Mouse (Mus musculus) cerebellum, adult 11-12 months (tissue): ENCODE results near the gene Serpinb6a.

Source experiments
- DNase-seq: peaks from one replicate; pipeline ENCODE4 v3.0.0; 2022

Gene Serpinb6a

GRCm38 (mm10) chr13:34002058-34003006 is at the start of gene Serpinb6a, which contains the start of gene Ripk1:
Serpinb6a (minus strand) TSS chr13:34002794.
Ripk1 (plus strand) TSS chr13:34002363.
- DNase-seq: peak; percentile 88

- DNase-seq: no peak
Observed at GRCm38 (mm10) chr13:34051692-34052091, 49.1 kb upstream of the Serpinb6a start.

GRCm38 (mm10) chr13:34050479-34050878 is 47.9 kb upstream of the Serpinb6a start:
- DNase-seq: no peak

- DNase-seq: no peak
Observed at GRCm38 (mm10) chr13:34047526-34047925, 44.9 kb upstream of the Serpinb6a start.

DNA sequence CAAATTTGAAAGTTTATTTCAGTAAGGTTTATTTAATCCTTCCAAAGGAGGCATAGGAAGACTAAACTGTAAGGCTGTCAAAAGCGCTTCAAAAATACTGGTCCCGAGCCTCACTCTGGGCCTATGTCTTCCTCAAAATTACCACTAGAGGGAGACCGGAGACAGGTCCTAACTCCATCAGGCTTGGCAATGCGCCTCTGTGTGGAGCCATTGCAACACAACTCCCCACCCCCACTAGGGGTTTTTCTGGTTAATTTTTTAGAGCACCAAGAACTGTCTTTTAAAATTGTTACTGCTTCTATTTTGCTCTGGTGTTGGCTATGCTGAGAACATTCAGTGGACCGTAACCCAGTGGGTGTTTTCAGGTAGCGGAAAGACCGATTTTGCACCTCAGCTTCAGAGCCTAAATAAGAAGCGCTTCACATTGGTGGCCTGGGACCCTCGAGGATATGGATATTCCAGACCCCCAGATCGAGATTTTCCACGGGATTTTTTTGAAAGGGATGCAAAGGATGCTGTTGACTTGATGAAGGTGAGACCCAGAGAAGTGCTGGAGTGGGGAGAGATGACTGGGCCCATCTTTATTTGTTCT is 43.9 kb upstream of the Serpinb6a start:
- peak; percentile 71 for DNase-seq

DNA sequence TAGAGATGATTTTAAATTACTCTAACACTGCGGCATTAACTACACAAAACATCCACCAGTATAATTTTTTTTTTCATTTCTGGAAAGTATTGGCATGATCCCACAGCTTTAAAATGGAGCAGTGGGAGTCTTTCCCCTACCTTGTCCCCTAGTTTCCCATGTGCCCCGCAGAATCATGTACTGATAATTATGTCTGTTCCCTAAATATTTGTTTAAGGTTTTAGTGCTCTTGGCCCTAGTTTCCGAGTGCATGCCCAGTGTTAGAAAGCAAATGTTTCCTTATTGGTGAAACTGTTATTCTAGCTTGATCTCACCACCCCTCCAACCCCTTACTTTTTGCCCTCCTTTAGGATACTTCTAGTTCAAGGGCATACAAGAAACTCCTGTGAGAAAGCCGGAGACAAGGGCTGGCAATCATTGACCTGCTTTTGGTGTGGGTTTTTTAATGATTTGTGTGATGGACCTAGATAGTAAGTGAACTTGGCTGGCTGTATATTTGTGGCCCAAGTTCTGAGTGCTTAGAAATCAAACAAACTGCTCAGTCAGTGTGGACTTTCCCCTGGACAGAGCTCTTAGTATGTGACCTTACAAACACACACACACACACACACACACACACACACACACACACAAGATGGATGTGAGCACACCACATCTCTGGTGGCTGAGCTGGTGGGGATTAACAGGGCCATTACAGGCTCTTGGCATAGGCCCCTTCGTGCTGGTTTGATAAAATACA is 43.1 kb upstream of the Serpinb6a start:
- DNase-seq: no peak

- DNase-seq: no peak
Observed at GRCm38 (mm10) chr13:34043716-34044393, 41.3 kb upstream of the Serpinb6a start.

GRCm38 (mm10) chr13:34040091-34040490 is 37.5 kb upstream of the Serpinb6a start:
- DNase-seq: no peak

DNA sequence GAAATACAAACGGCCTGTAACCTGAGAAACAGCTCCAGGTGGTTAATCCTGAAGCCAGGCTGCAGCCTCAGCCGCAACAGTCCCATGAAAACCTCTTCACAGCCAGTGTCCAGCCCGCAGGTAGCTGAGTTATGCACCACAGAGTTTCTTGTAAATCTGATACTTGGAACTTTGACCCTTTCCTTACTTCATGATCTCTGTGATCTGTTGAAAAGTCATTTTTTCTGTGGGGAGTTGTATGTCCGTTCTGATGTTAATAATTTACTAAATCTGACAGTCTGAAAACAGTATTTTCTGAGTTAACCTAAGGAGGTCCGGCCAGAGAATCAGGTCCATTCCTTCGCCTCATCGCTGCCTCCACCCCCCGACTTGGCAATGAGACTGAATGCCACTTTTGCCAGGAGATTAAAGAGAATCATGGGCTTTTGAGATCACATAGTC is 36.3 kb upstream of the Serpinb6a start:
- DNase-seq: no peak

- DNase-seq: no peak
Observed at GRCm38 (mm10) chr13:34038056-34038432, 35.5 kb upstream of the Serpinb6a start.

DNA sequence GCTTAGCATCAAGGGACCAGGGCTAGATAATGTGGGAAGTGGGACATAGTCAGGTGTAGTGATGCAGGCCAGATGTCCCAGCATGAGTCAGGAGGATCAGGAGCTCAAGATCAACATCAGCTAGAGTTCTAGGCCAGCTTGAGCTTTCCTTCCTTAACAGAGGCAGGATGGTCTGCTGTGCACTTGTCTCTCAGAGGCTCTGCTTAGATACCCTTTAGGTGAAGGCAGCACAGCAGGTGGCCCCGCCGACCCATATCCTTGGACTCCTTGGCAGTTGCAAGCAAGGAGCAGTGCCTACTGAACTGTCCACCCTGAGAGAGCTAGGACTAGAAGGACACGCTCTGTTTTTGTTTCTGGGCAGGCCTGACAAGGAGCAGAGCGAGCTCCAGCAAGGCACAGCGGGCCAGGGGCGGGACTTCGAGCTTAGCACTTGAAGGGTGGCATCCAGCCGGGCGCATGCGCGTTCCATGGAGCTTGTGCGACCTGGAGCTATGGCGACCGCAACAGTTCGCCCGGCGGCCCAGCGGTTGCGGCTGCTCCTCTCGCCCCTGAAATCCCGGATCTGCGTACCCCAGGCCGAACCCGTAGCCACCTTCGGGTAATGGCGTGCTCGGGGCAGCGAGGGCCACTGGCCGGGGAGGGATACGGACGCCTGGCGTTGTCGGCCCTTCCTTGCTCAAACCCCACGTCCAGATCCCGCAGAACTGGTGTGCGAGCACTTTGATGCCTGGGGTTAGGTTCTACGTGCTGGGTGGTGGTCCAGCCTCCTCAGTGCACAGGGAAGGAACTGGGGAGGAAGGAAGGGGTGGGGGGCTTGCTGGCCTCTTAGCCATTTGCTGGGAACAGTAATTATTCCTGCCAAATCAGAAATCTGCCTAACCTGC is 34.8 kb upstream of the Serpinb6a start, which contains the start of gene Bphl:
Gene Bphl, plus strand, starts transcription at position 426 of the 884 bp plus-strand sequence.
- peak; percentile 96 for DNase-seq

DNA sequence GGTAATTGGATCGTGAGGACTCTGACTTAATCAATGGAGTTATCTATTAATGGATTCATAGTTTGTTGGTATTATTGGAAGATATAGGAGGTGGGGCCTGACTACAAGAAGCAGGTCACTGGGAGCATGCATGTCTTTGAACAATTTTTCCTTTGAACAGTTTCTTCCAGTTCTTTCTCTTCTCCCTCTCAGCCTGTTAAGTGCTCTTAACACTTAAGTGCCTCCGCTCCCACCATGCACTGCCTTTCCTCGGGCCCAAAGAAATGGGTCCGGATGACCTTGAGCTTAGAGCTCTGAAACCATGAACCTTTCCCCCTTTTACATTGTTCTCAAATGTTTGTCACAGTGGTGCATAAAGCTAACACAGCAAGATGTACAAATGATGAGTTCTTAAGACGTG is 34.1 kb upstream of the Serpinb6a start:
- DNase-seq: no peak

DNA sequence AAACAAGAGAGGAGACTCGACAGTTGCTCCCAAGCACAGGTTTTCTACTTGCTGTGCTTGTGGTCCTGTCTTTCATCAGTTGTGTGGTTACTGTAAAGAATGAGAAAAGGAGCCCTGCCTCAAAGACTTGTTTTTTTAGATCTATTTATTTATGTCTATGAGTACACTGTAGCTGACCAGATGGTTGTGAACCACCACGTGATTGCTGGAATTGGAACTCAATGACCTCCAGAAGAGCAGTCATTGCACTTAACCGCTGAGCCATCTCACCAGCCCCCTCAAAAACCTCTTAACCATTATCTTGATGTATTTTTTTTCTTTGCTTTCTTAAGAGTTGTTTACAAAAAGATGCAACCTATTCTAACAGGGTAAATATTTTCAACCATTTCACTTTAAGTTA is 32.8 kb upstream of the Serpinb6a start:
- no peak for DNase-seq

DNA sequence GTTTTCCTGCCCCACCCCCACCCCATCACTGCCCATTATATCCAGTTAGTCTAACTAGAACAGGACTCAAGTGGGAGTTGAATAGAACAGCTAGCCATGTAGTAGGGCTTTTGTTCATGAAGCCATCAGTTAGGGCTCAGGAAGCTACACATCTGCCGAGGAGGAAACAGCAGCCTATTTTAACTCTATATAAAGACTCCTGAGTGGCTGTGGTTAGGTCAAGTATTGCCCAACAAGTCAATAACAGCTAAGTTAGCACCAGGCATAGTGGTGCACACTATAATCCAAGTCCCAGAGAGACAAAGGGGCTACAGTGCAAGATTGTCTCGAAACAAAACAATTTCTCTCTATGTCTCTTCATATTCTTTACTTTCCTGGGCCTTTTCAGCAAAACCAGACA is 29.4 kb upstream of the Serpinb6a start:
- no peak for DNase-seq

DNA sequence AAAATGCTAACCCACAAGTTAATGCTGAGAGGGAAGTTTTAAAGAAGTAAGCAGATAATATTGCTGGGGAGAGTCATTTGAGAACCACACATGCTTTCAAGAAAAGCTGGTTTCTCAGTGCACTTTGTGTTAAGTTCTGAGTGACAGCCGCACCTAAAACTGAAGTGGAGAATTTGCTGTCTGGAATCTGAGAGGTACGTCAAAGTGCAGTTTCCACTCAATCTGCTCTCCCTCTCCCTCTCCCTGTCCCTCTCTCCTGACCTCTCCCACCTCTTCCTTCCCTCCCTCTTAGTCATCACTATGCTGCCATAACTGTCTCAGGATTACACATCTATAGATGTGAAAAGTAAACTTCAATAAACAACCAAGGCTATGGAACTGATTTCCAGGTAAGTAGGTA is 19.4 kb upstream of the Serpinb6a start:
- no peak for DNase-seq

GRCm38 (mm10) chr13:34018521-34018920 is 15.9 kb upstream of the Serpinb6a start:
- no peak for DNase-seq

DNA sequence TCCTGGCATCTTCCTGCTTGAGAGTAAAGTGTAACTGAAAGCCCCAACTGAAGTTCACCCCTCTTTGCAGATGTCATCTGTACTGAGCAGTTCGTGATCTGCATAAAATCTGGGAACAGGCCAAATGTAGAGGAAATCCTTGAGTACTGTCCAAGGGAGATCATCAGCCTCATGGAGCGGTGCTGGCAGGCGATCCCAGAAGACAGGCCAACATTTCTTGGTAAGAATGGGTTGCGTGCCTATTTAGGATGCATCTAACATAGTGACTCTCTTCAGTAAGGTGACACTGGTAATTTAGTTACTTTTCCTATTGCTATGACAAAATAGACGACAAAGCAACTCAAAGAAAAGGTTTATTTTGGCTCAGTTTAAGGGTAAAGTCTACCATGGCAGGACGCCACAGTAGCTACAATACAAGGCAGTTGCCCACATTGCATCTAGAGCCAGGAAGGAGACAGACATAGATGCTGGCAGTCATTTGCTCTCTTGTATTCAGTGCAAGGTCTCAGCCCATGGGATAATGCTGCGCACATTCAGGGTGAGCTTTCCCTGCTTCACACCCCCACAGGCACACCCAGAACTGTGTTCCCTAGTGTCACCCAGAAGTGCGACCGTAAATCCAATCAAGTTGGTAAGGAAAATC is 14.5 kb upstream of the Serpinb6a start:
- peak; percentile 45 for DNase-seq

DNA sequence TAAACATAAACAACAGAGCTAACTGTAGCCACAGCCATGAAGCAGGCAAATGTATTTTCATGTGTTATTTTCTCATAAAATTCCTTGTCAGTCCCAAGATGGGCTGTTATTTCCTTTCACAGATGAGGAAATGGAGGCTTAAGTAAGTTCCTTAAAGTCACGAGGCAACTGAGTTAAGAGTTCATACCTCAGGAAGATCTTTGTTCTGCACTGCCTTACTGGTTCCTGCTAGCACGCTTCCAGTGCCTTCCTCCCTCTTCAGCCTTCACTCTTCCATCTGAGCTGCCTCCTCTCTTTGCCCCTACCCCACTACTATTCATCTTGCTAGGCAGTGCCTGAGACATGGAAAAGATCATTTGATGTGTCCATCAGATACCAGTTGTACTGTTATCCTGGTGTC is 4.6 kb upstream of the Serpinb6a start:
- DNase-seq: no peak

DNA sequence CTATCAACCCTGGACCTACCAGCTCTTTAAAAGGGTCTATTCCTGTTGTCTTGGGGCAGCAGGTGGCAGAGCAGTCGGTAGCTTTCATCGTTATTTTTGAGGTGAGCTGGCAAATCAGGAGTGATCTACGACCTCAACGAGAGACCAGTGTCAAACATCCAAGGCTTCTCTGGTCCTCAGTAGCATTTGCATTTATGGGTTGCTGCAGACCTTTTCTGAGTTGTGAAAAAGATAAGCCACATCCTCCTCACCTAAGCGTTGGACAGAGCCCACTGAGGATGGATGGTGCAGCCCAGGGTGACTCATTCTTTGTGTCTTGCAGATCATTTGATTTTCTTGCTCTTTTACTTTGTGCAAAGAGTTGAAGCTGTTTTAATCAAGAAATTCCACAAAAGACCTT is 464 bp upstream of the Serpinb6a start:
- no peak for DNase-seq

DNA sequence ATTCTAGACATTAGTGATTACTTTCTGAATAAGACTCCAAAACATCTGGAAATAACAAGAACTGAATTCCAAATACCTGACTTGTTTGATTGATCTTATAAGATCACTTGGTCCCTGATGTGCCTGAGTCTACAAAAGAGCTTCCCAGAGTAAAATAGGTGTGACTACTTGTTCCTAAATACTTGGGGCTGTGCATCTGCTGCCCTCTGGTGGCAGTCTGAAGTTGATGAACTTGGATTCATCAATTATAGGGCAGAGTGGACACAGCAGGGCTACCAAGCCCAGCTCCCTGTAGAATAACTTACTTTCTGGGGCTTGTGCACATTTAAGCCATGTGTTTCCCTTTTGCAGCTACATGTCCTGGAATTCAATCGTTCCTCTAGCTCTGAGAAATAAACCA is 7.4 kb downstream of the Serpinb6a start:
- peak; percentile 48 for DNase-seq

GRCm38 (mm10) chr13:33989625-33990024 is 13.0 kb downstream of the Serpinb6a start:
- DNase-seq: no peak
